Mouse (Mus musculus) urinary bladder, postnatal 25 days (tissue): Measurements from ENCODE around the gene Ndc80.
"Not testable (repeated sequence)": the region's sequence is repeated elsewhere in the genome, so short reads cannot be mapped to it uniquely, and the experiment has no call there.

Source experiments
- DNase-seq: peaks from one replicate; pipeline ENCODE4 v3.0.0; 2022; ENCODE audit warnings: low spot score

Ndc80 gene

DNA sequence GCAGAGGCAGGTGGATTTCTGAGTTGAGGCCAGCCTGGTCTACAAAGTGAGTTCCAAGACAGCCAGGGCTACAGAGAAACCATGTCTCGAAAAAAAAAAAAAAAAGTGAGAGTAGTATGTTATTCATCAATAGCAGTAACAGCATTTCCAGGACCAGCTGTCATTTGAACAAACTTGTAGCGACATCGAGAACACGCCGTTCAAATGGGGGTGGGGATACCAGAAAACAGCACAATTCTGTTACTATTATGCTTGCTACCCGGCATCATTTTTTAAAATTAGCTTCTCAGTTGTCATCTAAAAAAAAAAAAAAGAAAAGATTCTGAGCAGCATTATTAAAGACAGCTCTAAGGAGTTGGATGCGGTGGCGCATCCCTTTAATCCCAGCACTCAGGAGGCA lies 49.2 kb downstream of the Ndc80 start:
- no peak for DNase-seq

DNA sequence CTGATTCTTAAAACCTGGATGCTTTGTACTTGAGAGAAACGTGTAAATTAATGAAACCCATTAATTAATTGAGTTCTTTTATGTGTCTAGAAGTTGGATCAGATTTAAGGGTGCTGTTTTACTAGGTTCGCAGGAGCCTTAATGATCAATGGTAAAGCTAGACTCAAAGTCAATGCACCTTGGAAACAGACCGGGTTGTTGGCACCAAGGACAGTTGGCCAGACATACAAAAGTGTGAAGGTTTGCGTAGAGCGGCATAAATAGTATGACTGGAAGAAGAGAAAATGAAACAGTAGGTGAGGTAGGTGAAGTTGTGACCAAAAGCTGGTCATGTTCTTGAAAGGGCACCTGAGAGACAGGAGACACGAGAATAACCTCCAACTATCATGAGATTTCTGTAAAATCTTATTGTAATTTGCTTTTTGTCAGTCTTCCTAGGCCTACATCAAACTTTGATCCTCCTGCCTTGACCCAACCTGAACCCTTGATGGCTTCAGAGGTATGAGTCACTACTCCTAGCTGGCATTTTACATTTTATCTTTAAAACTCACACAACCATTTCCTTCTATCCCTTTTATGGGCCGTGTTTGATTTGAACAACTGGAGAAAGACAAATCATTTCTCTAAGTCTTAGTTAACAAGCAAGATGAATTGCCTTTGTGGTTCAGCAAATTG lies 50.2 kb downstream of the Ndc80 start:
- DNase-seq: no peak

DNA sequence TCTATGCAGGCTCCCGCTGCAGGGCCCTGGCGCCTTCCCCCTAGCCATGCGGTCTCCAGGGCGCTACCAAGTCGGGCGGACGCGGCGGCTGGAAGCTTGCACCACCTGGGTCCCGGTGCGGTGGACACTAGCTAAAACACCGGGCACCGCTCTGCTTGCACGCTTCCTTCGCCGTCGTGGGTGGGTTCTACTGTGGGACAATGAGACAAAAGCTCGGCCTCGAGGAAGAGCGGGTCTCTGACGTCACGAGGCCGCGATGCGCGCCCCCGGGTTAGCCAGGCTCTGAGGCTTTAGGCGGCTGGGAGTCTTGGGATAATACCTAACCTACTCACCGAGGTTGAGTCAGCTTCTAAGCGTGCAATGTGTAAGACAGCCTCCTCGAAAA lies 51.0 kb downstream of the Ndc80 start:
- peak; percentile 64 for DNase-seq

DNA sequence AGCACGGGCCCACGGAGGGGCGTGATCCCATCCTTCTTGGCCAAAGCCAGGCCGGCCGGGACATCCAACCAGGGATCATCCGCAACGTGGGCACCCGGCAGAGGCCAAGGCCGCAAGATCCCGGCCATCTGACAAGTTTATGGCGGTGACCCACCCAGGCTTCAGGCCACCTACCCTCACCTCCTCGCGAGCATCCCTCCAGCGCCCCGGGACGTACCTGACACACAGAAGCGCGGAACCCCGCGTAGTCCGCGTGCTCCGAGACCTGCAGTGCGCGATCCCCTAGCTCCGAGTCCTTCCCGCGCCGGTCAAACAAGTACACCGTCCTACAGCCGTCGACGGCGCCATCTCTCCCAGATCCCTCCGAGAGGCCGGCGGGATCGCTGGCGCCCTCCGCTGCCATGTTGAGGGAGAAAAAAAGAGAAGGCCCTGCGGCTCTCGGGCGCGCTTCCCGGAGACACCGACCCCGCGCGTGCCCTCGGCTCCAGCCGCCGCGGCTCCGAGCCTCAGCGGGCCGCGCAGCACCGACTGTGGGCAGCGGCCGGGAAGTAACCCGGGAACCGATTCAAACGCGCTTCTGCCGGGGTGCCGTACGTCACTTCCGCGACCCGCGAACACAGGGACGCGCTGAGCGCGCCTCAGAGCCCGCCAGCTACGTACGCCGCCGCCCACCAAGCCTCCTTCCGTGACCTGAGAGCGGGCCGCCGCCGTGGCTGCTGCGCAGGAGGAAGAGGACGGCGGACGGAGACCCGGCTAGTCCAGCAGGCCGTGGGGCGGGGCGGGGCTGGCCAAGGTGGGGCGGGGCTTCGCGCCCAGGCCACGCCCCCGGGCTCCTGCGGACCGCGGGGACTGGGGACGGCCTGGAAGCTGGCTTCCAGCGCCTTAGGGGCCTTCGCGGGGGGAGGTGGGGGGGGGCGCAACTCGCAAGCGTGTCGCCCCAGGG lies 51.6 kb downstream of the Ndc80 start, which contains the start of gene Smchd1:
Gene Smchd1, minus strand, starts transcription at position 582 of the 943 bp plus-strand sequence.
- peak; percentile 86 for DNase-seq

DNA sequence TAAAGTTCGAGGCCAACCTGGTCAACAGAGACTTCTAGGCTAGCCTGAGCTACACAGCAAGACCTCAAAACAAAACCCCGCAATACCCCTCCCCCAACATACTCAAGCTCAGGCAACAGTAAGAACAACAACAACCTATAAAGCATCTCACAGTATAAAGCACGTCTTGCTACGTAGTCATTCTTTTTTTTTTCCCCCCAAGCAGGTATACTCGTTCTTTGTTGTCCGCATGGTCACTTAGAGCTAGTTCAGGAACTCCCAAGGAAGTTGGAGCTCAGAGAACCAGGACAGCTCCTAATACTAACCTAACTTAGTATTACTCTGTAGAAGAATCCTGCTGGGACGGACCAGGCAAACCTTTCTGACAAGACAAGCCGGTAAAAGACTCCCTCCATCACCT lies 52.5 kb downstream of the Ndc80 start:
- DNase-seq: no peak

DNA sequence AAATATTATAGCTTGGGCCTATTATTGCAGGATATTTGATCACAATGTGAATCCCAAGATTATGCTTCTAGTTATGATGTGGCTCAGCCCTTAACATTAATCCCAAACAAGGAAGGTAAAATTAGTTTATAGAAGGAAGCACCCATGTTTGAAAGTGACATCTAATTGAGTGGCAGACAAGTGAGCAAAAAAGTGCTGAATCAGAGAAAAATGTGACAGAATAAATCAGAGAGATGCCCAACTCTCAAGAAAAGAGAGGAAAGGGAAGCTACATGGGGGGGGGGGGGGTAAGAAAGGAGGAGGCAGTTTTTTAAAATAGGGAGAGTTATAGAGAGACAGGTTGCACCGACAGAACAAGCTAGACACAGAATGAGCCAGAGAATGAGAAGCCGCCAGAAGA lies 55.4 kb downstream of the Ndc80 start:
- DNase-seq: no peak

DNA sequence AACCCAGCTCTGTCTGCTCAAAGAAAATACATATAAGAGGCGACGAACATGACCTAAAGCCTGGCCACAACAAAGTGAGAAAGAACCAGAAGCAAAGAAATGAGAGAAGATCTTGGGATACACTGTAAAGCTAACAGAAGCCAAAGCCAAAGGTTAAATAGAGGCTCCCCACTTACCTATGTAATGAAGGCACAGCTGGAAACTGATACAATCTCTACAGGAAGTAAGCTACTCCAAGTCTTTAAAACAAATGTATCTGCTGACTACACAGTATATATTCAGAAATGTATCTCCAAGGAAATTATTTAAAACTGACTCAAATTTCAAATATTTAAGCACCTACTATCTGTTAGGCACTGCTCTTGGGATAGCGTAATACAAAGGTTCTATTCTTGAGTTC lies 66.3 kb downstream of the Ndc80 start:
- no peak for DNase-seq

DNA sequence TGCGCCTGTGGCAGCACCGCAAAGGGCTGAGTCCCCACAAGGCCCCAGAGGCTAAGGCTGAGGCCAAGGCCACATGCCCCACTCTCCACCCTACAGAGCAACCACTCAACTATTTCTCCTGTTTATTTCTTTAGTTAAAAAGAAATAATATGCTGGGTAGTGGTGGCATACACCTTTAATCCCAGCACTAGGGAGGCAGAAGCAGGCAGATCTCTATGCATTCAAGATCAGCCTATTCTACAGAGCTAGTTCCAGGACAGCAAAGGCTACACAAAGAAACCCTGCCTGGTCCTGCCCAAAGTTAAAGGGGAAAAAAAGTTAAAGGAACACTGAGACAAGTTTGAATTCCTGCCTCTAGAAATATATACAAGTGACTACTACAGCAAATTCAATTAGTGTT lies 66.8 kb downstream of the Ndc80 start, which contains the start of gene Gm4707:
Gene Gm4707, minus strand, starts transcription at position 101 of the 400 bp plus-strand sequence.
- DNase-seq: no peak

DNA sequence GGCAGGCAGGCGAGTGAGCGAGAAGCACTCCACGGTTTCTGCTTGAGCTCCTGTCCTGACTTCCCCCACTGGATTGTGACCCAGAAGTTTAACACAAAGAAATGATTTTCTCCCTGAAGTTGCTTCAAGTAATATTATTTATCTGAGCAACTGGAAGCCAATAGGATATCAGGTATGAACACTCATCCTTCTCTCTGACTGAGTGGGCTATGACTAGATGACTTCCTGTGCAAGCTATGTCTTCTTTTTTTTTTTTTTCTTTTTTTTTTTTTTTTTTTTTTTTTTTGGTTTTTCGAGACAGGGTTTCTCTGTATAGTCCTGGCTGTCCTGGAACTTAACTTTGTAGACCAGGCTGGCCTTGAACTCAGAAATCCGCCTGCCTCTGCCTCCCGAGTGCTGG lies 69.3 kb downstream of the Ndc80 start:
- DNase-seq: not testable (repeated sequence)
